Mouse (Mus musculus) kidney, postnatal 14 days (tissue): ENCODE measurements around the gene Pde6h.

Experiments
- DNase-seq: peaks from one replicate; pipeline ENCODE4 v3.0.0; 2022; ENCODE audit warnings: mixed read lengths

Pde6h gene

DNA sequence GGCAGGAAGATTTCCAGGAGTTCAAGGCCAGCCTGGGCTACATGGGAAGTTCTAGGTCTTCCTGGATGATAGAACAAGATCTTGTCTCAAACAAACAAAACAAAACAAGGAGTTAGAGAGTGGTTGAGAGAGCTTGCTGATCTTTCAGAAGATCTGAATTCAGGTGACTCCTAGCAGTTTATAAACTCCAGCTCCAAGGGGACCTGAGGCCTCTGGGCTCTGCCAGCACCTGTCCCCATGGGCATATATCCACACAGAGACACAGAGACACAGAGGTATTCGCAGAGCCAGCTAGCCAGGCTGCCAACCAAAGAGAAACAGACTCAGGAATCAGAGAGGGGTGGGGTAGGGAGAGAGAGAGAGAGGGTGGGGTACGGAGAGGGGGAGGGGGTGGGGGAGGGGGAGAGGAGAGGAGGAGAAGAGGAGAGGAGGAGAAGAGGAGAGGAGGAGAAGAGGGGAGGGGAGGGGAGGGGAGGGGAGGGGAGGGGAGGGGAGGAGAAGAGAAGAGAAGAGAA is 10.8 kb upstream of the Pde6h start:
- DNase-seq: no peak

DNA sequence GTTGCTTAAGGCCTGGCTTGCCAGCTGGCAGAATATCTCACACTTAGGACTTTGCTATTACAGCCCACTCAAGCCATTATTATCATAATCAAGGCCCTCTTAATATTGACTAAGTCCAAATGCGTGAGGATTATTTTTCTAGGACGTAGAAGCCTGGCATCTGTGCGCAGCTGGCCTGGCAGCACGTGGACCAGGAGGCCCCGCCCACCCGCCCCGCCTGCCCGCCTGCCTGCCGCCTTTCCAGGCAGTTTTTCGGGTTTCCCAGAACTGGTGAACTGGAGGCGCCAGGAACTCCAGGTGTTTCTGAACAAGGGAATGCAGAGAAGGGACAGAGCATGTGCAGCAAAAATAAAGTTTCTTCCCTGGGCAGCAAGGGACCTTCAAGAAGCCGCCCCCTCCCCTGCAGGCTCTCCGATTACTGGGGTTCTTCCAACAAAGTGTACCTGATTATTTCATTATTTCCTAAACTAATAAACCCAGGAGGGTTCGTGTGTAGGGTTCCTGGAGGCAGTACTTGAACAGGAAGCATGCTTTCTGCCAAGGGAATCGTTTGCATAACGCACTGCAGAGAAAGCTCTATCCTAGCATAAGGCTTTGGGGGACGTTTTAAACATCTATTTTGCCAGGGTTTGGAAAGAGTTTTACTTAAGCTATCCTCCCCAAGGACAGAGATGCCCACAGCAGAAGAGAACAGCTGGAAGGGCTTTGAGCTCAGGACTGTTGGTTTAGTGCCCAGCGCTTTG is 10.1 kb upstream of the Pde6h start:
- peak; percentile 56 for DNase-seq

DNA sequence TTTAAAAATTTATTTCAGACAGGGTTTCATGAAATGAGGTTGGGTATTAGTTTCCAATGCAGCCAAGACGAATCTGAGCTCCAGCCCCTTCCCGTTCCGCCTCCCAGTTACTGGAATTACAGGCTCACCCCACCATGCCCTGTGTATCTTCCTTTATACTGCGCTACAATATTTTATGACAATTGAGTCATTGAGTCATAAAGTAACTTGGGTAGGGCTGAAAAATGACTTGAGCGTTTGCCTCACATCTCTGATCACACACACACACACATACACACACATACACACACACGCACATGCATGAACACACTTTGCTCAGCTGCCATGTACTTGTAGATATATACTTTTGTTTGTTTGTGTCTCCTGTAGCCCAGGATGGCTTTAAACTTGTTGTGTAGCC is 9.4 kb upstream of the Pde6h start:
- DNase-seq: no peak

DNA sequence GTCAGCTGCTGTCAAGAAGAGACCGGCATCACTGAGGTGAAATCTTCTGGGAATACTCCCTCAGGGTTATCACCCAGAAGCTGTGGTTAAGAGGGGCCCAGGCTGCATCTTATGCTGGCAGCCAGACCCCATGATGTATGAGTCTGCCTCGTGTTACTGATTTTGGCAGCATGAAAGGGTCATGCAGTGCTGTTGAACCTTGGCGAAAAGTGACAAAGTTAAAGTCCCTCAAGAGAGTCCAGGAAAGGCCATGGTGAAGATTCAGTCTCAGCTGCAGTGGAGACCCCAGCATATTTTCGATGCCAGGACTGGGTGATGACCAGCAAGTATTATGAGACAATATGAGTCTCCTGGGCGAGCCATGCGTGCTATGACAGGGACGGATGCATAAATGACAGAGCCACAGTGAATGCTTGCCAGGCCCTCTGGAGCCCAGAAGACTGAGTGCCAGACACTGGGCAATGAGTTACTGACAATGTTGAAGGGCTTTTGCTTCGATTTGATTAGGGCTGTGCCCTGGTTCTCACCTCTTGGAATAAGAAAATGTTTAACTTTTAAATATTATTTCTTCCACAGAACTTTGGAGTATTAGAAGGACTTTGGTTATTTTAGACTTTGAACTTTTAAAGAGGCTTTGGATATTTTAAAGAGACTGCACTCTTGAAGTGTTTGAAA is 7.8 kb upstream of the Pde6h start:
- DNase-seq: no peak

DNA sequence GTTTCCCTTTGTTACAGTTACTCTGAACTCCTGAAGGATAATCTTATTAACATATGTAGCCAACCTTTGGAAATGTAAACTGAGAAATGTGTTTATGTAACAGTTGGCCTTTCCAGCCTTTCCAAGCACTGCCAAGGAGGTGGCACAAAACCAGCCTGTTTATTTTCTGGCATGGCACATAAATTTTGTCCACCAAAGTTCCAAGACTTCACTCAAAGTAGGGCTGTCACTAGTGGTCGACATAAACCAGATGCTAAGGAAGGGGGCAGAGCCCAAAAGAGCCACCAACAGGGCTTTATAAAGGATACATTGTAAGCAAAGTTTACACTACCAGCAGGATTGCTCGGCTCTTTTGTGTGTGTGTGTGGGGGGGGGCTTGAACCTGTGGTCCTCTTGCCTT is 5.7 kb upstream of the Pde6h start:
- DNase-seq: no peak

DNA sequence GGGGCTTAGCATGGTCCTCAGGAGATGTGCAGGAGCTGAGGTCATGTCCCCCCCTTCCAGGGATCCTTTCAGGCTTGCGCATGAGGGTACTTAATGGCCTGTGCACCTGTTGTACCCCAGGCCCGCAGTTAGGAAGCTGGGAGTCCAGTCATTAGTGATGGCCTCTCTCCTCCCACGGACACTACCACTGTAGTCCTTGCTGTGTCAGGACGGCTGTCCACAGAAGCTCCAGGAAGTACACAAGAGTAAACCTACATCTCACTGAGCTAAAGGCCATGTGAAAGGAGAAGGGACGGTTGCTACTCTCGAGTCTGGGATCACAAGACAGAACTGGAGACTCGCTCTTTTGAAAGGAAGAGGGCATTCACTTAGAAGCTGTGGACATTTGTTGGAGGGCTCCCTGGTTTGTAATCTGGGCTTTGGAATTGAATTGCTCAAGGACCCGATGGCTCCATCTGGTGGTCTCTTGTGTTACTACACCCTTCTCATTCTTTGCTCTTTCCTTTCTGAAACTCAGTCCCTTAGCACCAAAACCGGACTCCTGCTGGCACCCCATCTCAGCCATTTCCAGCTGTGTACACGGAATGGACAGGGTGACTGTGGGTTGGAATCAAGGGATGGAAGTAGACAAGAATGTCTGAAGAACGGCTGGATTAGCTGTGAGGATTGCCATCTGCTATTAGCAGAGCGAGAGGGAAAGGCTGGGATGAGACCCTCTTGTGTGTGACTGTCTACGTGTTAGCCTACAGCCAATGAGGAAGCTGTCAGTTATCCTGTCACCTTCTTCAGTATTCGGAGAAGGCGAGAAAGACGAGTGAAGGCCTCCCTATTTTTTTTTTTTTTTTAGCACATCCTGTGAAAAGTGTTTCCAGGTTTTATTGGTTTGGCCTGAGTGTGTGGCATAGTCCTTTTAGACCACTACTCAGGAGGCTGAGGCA is 3.0 kb upstream of the Pde6h start:
- DNase-seq: peak; percentile 86

DNA sequence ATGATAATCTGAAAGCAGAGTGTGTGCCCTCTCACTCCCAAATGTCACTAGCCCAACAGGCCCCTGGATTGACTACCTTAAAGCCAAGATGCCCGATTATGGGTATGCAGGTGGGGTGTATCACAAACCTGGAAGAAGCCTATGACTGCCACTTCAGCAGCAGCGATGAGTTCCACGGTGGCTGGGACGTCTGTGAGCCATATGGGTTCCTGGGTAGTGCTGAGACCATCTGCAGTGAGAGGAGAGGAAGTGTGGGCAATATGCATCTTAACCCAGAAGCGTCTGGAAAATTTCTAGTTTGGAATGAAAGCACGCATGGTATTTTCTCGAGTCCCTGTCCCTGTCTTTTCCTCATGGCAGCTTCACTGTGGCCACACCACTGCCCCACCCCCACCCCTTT is 2.0 kb upstream of the Pde6h start:
- no peak for DNase-seq

DNA sequence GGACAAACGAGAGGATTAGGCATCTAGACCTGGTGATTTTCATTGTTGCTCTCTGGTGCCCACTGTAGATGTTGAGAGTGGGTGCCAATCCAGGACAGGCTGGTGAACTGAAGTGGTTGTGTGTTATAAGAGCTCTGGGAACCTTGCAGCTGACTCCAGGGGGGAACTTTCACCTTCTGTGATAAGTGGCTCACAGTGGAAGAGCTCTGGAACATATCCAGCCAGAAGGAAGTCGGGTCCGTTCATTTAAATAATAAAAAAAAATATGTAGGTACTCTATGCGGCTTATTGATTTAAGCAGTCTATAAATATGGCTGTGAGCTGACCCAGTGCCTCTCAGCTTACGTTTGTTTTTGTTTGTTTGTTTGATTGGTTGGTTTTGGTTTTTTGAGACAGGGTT is 1.6 kb upstream of the Pde6h start, which contains the start of gene Erp27:
Gene Erp27, minus strand, starts transcription at position 101 of the 400 bp plus-strand sequence.
- no peak for DNase-seq

DNA sequence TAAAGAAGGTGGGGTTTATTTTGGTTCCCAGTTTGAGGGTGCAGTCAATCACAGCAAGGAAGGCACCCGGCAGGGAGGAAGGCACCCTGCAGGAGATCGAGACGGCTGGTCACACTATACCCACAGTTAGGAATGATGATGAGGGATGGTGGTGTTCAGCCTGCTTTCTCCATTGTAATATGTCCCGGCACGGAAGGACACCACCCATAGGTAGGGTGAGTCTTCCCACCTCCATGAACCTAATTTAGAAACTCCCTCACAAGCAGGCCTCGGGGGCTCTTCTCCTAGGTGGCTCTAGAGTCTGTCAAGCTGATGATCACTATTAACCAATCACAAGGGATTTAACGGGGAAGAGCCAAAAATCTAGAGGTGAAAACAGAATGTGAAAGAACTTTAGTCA is 761 bp upstream of the Pde6h start:
- no peak for DNase-seq

DNA sequence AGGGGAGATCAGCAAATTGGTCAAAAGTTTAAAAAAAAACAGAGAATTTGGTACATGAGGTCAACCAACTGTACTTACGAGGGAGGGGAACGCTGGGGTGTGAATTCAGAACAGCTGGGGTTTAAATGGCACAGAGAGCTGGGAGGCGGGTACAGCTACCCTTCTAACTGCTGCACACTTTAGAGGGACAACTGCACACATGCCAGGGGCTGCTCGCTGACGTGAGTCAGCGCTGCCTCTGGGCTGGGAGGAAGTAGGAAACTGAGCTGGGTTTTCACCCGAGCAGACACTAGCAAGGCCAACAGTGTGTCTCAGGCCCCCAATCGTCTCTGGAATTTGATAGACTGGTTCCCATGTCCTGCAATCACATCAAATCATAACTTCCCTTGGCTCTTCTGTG is 1.4 kb downstream of the Pde6h start:
- no peak for DNase-seq

DNA sequence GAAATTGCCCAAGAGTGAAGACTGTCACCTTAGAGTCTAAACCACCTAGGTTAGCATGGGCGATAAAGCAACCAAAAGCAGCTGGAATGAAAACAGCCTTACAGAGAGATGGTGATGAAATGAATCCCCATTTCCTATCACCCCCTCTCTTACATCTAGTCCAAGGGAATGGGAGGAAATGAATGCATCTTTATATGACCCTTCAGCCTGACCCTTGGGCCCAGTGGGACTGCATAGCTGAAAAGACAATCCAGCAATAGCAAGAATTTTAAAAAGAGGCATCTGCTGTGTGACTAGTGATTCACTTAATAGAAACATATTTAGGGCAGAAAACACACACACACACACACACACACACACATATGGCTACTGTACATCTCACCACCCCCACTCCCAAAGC is 4.0 kb downstream of the Pde6h start:
- peak; percentile 44 for DNase-seq

DNA sequence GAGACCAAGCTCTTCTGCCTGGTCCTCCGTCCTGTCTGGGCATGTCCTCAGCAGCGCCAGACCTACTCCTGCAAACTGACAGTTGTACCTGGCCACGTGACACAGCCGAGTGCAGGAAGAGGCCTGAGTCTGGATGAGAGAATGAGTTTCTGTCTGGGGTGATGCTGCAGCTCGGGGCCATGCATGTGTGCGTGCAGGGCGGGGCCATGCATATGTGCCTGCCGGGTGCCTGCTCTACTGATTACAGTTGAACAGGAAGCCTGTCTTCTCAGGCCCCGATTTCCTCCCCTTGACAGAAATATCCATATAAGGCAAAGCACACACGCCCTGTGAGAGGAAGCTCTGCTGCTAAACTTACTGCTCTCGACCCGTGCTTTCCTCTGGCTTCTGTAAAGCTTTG is 7.0 kb downstream of the Pde6h start:
- peak; percentile 72 for DNase-seq

DNA sequence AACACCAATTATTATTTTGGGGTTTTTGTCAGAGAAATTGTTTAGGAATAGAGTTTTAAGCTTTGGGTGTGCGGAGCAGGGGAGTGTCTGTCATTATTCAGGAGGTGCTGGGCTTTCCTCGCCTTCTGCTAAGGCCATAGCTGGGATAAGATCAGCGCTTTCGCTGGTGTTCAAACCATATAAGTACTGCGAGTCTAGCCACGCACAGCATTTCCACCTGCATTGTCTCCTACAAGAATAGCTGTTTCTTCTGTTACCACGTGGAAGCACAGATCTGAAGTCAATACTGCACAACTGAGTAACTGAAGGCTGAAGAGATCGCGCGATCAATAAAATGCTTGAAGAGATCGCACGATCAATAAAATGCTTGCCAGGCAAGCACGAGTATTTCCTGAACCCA is 7.6 kb downstream of the Pde6h start:
- no peak for DNase-seq

DNA sequence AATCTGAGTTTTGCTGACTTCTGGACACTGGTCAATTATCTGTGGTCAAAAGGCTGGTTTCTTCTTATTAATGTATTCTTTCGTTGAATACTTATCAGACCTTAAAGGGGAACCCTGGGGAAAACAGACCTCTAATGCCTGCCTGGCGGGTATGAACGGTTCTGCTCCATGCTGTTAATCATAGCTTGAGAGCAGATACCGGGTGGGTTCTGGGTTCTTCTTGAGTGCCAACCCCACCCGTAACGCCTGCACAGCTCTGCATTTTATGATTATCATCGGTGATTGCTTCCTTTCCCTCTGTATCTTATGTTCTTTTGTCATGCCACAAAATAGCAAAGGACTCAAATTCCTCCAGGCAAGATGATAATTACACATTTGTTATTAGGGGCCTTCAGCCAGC is 10.4 kb downstream of the Pde6h start:
- DNase-seq: no peak

DNA sequence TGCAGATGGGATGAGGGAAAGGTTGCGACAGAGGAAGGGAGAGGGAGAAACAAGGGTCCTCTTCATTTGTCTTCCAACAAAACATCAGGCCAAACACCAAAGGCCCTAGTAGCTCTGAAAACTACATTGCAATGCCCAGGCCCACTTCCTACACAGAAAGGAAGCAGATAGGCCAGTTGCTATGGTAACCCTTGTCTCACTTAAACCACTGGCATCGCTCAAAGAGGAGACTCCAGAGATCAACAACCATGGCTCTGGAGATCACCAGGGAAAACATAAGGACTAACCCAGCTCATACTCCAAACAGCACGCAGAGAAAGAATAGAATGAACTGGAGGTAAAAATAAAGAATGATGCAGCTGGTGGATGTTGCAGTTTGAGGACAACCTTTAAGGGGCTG is 11.6 kb downstream of the Pde6h start:
- DNase-seq: no peak

DNA sequence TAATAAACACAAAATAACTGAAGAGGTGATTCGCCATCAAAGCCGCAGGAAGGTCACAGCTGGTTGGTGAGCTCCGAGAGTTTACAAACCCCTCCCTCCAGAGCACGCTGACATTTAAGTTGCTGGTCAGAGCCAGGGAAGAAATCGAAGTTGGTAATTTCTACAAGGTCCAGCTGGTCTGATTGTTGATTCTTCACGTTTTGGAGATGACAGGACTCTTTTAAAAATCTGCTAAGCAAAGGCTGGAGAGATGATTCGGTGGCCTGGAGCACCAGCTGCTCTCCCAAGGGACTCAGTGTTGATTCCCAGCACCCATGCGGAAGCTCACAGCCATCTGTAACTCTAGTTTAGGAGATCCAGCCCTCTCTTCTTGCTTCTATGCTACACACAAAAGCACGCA is 12.7 kb downstream of the Pde6h start:
- DNase-seq: no peak

DNA sequence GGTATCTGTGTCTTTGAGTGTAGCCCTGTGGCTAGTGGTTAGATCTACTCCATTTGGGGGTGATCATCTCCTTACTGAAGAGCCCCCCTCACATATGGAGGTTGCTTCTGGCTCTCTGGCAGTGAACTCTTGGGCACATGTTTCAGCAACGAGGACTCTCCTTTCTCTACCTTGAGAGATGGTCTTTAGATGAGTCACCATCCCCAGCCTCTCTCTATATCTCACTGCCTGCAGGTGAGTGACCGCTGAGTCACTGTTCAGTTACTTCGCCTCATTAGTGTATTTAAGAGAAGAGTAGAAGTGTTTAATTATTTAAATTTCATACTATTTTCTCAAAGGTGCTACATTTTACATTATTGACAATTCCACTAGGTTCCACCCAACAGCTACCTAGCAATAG is 13.5 kb downstream of the Pde6h start:
- DNase-seq: no peak

DNA sequence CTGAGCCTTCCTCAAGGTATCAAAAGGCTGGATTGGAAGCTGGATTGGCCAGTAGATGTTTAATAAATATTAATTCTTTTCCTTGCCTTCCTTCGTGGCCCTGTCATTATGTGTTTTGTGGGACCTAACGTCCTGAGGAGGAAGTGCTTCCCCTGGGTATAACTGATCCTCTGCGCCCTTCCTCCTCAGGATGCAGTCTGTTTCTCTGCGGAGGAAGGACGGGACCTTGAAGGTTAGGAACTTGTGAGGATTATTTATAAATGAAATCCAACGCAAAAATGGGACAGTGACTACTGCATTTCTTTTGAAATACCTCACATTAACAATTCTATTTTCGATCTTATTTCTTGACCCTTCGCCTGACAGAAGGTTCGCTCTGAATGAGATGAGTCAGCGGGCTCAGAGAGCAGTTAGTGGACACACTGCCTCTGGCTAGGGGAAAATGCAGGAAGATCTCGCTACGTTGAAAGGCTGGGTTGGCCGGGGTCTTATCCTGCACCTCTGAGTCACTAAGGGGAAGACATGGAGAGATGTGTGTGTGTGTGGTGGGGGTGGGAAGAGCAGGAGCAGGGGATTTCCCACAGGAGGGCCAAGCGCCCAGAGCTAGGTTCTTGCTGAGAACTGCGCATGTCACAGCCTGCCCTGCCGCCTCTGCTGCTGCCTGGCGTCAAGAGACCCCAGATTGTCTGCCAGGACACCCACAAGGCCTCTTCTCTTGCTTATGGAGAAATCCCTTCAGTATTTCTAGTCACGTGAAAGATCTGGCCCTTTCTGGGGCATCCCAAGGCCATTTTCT is 14.9 kb downstream of the Pde6h start:
- DNase-seq: no peak

DNA sequence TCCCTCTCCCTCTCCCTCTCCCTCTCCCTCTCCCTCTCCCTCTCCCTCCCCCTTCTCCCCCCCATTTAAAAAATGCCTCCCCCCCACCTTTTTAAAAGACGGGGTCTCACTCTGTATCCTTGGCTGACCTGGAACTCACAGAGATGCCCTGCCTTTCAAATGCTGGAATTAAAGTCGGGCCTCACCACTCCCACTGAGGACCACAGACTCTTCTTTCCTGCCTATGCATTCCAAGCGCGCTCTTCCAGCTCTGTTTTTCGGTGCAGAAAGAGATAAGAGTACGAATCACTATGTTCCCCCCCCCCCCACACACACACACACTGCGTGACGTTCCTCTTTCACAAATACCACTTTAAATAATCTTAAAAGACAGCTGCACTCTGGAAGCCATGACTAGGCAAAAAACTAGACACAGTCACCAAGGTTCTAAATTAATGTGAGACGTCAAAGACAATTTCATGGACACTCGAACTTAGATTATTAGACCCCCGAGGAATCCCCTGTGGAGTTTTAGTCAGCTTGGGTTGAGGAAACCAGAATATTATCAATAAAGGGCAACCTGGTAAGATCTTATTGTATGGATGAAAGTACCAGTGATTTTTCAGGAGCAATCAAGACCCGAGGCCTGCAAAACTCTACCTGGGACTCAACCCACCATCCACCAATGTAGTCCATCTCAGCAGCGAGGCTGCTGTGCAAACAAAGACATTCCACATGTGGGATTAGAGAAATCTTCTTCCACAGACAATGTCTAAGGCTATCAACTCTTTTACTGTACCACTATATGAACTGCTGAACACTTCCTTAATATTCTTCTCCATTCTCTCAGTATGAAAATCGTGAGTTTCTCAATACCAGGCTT is 15.9 kb downstream of the Pde6h start:
- DNase-seq: no peak

DNA sequence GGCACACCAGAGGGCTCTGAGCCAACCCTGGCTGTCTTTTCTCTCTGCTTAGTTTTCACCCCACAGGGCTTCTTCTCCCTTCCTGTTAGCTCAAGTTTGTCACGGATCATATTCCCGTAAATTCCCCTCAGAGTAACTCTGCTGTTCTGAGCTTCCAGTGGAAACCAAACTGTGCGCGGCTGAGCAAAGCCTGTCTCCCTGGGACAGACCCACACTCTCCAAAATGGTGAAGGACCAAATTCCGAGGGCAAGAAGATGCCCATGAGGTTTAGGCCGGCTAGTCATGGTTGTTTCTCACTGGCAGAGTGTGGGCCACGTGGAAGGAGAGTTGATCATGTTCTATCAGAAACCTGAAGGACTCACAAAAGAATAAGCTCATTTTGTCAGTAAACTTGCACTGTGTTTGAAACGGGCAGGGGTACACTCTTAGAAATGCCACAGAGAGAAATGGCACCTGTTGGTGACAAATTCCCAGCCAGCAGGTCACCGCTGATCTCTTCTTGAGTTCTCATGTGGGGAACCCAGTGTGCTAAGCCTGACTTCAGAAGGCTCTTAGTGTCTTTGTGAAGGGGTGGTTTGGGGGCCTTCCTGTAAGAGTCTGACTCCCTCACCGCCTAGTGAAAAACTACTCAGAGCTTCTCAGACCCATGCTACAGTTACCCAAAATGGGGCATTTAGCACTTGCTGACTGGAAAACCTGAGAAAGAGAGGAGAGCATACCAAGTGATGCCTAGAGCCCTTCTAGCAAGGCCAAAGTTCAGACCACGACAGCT is 16.7 kb downstream of the Pde6h start:
- no peak for DNase-seq
